Mouse (Mus musculus): ENCODE results near the gene B3galnt2. TPM values are rescaled to one million over a fixed set of nuclear protein-coding genes. Genes with fewer than 3 reads are reported as not detected.

The B3galnt2 gene
- total RNA-seq, 4 experiments from 2014 or later, result 12.3 to 16.4 (median 15.3) TPM

Other genes with a start within 250 kb of the B3galnt2 start
- gene Gng4, start 170.4 kb upstream of the B3galnt2 start, total RNA-seq (2022), result 10 to 100 TPM; 36.5 to 53.6 (median 42.8) TPM
- 10 to 100 TPM; 69.9 to 76.0 (median 72.6) TPM for gene Tbce, start 85.2 kb downstream of the B3galnt2 start, total RNA-seq (2022)
- 10 to 100 TPM; 45.7 to 48.7 (median 48.0) TPM for gene Arid4b, start 108.8 kb downstream of the B3galnt2 start, total RNA-seq (2022)
- 10 to 100 TPM; 63.1 to 69.2 (median 67.5) TPM for gene Ggps1, start 109.0 kb downstream of the B3galnt2 start, total RNA-seq (2022)

All from left cerebral cortex, adult 8-10 months (tissue).